Mouse (Mus musculus) brain, embryonic 14.5 days (tissue): Measurements from ENCODE around the gene Brip1. TPM values are rescaled to one million over a fixed set of nuclear protein-coding genes. Genes with fewer than 3 reads are reported as not detected.

ENCODE experiments used
- DNase-seq: peaks from one replicate; pipeline ENCODE4 v3.0.0-alpha.2; 2011; ENCODE audit warnings: low read depth
- CTCF ChIP-seq: fragments of 200-500 bp; IDR thresholded peaks from 2 replicates; pipeline ENCODE4 v1.5.1; 2012; ENCODE audit warnings: inconsistent platforms, mild to moderate bottlenecking, moderate library complexity, borderline replicate concordance; ENCODE audit not compliant: insufficient read depth, insufficient read length; ENCODE audit errors: extremely low read depth
- POLR2A ChIP-seq: fragments of 200-500 bp; IDR thresholded peaks from 2 replicates; pipeline ENCODE4 v1.6.1; 2012; ENCODE audit warnings: mild to moderate bottlenecking, inconsistent platforms, borderline replicate concordance; ENCODE audit not compliant: poor library complexity, insufficient read depth, insufficient read length, severe bottlenecking; ENCODE audit errors: extremely low read depth
- polyA plus RNA-seq: library from polyadenylated mRNA; depleted of rRNA; stranded (reverse); fragments of >200 nt; gene quantifications from 2 replicates; pipeline ENCODE4 v1.2.3, GENCODE M21; 2012

Brip1 gene
- polyA plus RNA-seq, 1 experiment = 1.6 TPM

DNA sequence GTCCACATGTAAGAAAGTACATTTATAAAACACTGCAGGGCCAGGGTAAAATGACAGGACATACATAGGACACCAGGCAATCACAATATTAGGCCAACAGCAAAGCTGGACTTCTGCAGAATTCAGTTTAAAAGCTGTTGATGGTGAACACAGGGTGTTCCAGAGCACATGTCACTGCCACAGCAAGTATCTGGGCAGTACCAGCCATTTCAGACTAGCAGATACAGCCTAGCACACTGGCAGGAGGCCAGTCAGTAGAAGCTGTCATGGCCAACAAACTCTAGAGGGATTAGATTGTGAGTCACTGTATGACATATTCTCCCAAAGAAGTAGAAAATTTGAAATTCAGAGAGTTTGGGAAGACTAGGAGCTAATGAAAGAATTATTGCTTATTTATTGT is 94.4 kb downstream of the Brip1 start:
- no peak for DNase-seq
- no peak for TF ChIP-seq CTCF
- TF ChIP-seq POLR2A = no peak

- TF ChIP-seq CTCF (no peak), POLR2A (no peak)
- no peak for DNase-seq
Measured at GRCm38 (mm10) chr11:86101191-86101590, 99.8 kb downstream of the Brip1 start.

GRCm38 (mm10) chr11:86099341-86099740 is 101.7 kb downstream of the Brip1 start:
- DNase-seq = peak; percentile 6
- no peak for TF ChIP-seq CTCF
- TF ChIP-seq POLR2A = no peak

DNA sequence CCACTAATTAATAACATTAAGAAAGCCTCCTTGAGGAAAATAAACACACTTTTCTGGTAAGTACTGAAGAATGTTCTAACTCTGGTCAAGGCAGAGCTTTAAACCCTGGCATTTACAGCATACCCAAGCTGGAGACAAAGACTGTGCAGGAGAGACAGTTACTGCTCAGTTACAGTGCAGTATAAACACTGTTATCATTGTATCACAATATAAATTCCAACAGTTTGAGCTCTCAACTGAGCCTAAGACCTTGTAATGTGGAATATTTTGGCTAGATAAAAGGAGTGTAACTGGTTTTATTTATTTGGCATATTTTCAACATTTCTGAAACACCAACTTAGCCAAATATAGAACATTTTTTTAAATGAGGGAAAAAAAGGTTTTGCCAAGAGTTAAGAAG is 112.2 kb downstream of the Brip1 start:
- no peak for DNase-seq
- TF ChIP-seq POLR2A (no peak), CTCF (no peak)

GRCm38 (mm10) chr11:86084522-86084921 is 116.5 kb downstream of the Brip1 start:
- DNase-seq = no peak
- TF ChIP-seq POLR2A (no peak), CTCF (no peak)

DNA sequence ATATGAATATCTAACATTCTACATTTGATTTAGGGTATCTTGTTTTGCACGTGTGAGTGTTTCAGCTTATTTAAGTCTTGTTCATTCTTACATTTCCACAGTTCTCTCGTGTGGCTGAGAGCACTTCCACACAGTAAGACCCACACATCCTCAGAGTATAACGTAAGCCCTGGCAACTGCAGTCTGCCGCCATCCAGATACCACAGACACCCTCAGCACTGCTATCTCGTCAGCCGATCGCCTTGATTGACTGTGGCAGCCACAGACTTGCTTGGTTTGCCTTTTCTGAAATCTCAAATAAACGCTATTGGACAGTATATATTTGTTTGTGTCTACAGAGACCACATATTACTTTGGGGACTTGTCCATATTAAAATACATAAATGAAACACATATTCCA is 123.0 kb downstream of the Brip1 start:
- no peak for DNase-seq
- TF ChIP-seq POLR2A (no peak), CTCF (no peak)

GRCm38 (mm10) chr11:86076966-86077365 is 124.0 kb downstream of the Brip1 start:
- peak; percentile 5 for DNase-seq
- TF ChIP-seq CTCF = no peak

DNA sequence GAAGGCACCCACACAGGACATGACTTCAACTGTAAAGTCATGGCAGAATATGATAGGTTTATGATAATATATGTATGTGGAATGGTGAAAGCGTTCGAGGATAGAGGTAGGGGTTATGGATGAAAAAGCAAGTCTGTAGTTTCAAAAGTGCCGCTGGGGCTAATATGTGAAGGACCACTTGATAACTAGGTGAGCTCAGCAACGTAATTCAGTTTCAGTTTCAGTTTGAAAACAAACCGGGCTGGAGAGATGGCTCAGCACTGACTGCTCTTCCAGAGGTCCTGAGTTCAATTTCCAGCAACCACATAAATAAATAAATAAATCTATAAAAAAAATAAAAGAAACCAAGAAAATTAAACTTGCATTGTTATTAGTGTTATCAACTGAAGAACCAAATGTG is 124.6 kb downstream of the Brip1 start:
- no peak for DNase-seq
- TF ChIP-seq CTCF = no peak
- no peak for TF ChIP-seq POLR2A

GRCm38 (mm10) chr11:86075371-86075770 is 125.6 kb downstream of the Brip1 start:
- no peak for DNase-seq
- TF ChIP-seq POLR2A = no peak
- TF ChIP-seq CTCF = no peak

DNA sequence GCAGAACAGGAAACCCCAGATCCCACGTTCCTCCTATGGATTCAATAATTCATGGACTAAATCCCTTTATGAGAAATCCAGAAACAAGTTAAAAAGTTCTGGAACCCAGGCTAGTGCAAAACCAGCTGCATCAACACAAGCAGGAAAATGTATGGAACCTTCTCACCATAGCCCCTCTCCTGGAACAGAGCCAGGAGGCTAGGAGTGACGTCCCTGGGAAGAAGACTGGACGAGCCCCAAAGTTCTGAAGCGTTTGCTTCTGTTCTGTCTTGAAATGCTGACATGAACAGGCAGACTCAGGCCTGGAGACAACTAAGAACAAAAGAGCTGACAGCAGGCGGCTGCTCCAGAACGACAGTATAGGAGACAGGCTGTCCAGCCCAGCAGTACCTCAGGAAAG is 132.3 kb downstream of the Brip1 start:
- TF ChIP-seq CTCF (no peak), POLR2A (no peak)
- peak; percentile 15 for DNase-seq

DNA sequence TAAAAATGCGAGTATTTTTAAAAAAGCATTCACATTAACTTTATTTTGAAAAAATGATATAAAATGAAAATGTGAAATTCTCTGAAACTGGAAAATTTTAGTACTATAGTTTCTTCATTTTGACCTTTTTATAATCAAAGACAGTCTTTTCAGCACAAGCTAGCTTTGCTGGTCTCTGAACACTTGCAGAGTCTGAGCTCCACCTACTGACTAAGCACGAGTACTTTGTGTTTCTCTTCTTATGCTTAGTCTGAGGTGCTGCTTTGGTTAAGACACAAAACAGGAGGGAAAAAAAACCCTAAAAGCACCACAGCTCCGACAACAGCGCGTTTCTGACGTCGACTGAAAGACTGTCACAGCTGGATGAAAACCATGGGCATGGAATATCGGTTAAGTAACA is 133.8 kb downstream of the Brip1 start:
- peak; percentile 73 for DNase-seq
- TF ChIP-seq POLR2A (no peak), CTCF (peak; percentile 49; the same call in 1 of the 2 replicates)

GRCm38 (mm10) chr11:86064881-86065280 is 136.1 kb downstream of the Brip1 start:
- no peak for TF ChIP-seq POLR2A
- no peak for TF ChIP-seq CTCF
- DNase-seq = no peak

- no peak for DNase-seq
- TF ChIP-seq CTCF (no peak), POLR2A (no peak)
Measured at GRCm38 (mm10) chr11:86061243-86061642, 139.8 kb downstream of the Brip1 start.

- TF ChIP-seq POLR2A (no peak), CTCF (no peak)
- DNase-seq = no peak
Measured at GRCm38 (mm10) chr11:86059123-86059522, 141.9 kb downstream of the Brip1 start.
